Mouse (Mus musculus): Measurements from ENCODE around the gene Slc6a19.

GRCm38 (mm10) chr13:73694972-73695371, 9.7 kb downstream of the Slc6a19 start:
- TF ChIP-seq CTCF (IDR thresholded peaks at IDR 0.05; ENCODE audit: low read depth, low read length) (no peak), POLR2A (IDR thresholded peaks at IDR 0.05; ENCODE audit: insufficient read depth, low read length) (no peak), EP300 (IDR thresholded peaks at IDR 0.05; ENCODE audit: insufficient read depth, low read depth, low read length) (no peak)

Data from ES-Bruce4 (cell line).